Comparison of ENCODE assay signal across 15 mouse cellular contexts in the genomic region with DNA sequence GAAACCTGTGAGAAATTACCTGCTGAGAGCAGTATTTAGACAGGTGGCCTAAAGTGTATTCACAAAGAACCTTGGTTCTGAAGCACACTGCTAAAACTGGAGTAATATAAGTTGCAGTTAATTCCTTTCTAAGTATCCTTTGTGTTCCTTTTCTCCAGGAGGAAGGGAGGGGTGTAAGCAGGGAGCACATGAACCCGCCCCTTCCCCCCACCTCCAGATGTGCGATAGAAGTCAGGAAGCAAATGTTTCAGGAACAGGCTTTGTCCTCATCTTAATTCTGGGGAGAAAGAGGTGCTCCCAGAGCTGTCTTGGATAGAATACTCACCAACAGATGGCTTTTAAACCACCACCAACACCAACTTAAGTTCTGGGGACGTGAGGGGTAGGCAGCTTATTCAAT.
DNase-seq lines count a peak whose midpoint lies in the region.
"Had no signal": no experiment of that assay in that cellular context is flagged by ENCODE, and none has a peak within 500 bp of the region (broad histone marks: within the 10 kb centered on the region; RNA-seq: fewer than 3 reads in every experiment).

No protein-coding gene starts in this region.

- peak; percentile 4 for DNase-seq in embryo, embryonic 10.5 days (ENCODE audit: low spot score)
- no peak for DNase-seq in embryo, embryonic 9.5 days (ENCODE audit: extremely low spot score)
- peak; percentile 11 for DNase-seq in layer of hippocampus, adult 9-11 months
- DNase-seq in layer of hippocampus, postnatal 25 days (ENCODE audit: extremely low spot score in 1 of 2, low spot score in 1 of 2) = no peak
- peak; percentile 1 for DNase-seq in forelimb bud, embryonic 11.5 days (ENCODE audit: low read depth, low spot score)
- DNase-seq in frontal cortex, postnatal 36 days (ENCODE audit: low spot score in 2 of 2) = no peak
- DNase-seq in cerebellum, adult 8-10 months = no peak
- DNase-seq: adrenal gland, adult 8-10 months; B cell, adult 2 months; cerebellum, adult 11-12 months; cerebellum, adult 9-11 months; cerebellum, postnatal 36 days; gastrocnemius, adult 2 months; gastrocnemius, postnatal 25 days; kidney, adult 18-20 months had no signal

Comparison
In these comparisons a context has a peak if more than half of its experiments do, and no peak if none do; other contexts are left out.
1. DNase-seq: peak in embryo, embryonic 10.5 days (single experiment), layer of hippocampus, adult 9-11 months (single experiment) and forelimb bud, embryonic 11.5 days (single experiment); none in embryo, embryonic 9.5 days (single experiment), layer of hippocampus, postnatal 25 days (0 of 2), frontal cortex, postnatal 36 days (0 of 2) and cerebellum, adult 8-10 months (single experiment).